Mouse (Mus musculus): ENCODE measurements around the gene Syn2. TPM values are rescaled to one million over a fixed set of nuclear protein-coding genes. Genes with fewer than 3 reads are reported as not detected.

Gene Syn2
- polyA plus RNA-seq, 1 experiment, result 0.12 TPM

DNA sequence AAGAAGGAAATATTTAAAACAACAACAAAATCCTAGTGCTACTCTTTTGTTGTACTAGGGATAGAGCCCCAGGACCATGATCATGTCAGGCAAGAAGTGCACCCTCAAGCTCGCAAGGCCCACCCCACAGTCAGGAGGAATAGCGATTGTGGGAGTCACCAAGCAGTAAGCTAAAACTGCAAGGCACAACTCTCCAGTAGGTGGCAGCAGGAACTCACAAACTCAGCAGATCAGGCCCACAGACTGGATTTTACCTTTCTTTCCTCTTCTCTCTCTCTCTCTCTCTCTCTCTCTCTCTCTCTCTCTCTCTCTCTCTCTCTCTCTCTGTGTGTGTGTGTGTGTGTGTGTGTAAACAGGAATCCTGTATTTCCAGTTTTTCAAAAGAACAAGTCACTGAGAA, 92.8 kb downstream of the Syn2 start:
- Histone ChIP-seq H3K27me3 (ENCODE audit: control insufficient read depth, insufficient read depth, insufficient read length) (no peaks in the 10 kb centered on the region), H3K4me3 (ENCODE audit: insufficient read depth, poor library complexity, severe bottlenecking) (no peak overlapping the region), H3K79me3 (ENCODE audit: low read depth) (no peaks in the 10 kb centered on the region), H3ac (ENCODE audit: control insufficient read depth, insufficient read length, low read depth) (no peak overlapping the region), H3K36me3 (ENCODE audit: control insufficient read depth, insufficient read depth) (no peaks in the 10 kb centered on the region), H3K79me2 (ENCODE audit: control insufficient read depth, insufficient read depth) (no peaks in the 10 kb centered on the region)
- no peak for TF ChIP-seq MYOG (IDR thresholded peaks at IDR 0.05; ENCODE audit: control insufficient read depth, extremely low read depth, insufficient read length)
- TF ChIP-seq CTCF (IDR thresholded peaks at IDR 0.05; ENCODE audit: control insufficient read depth, insufficient read depth, insufficient read length), result peak; percentile 81

DNA sequence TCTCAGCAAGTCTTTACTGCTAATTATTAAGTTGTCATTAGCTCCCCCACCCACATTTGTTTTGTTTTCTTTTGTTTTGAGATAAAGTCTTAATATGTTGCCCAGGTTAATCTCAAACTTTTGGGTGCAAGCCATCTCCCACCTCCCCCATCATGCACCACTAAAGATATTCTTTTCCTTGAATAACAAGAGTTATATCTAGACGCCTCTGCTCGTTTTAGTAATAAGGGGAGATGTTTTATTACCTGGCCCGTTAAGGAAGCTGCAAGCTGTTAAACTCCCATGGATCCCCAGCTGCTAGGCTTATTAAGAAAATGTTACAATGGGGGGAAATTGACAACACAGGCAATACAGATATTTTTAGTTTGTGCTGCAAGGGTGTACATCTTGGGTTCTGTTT, 95.9 kb downstream of the Syn2 start:
- no peaks in the 10 kb centered on the region for H3K79me3 ChIP-seq (ENCODE audit: low read depth)
- H3K27me3 ChIP-seq (ENCODE audit: control insufficient read depth, insufficient read depth, insufficient read length), result no peaks in the 10 kb centered on the region
- H3K79me2 ChIP-seq (ENCODE audit: control insufficient read depth, insufficient read depth), result no peaks in the 10 kb centered on the region
- no peak overlapping the region for H3K4me3 ChIP-seq (ENCODE audit: insufficient read depth, poor library complexity, severe bottlenecking)
- no peak overlapping the region for H3ac ChIP-seq (ENCODE audit: control insufficient read depth, insufficient read length, low read depth)
- TF ChIP-seq CEBPB (IDR thresholded peaks at IDR 0.05; ENCODE audit: low read depth) (no peak), USF1 (IDR thresholded peaks at IDR 0.05; ENCODE audit: low read depth) (no peak), FOSL1 (IDR thresholded peaks at IDR 0.05; ENCODE audit: insufficient read depth, low read length, poor library complexity, severe bottlenecking) (no peak), MAX (IDR thresholded peaks at IDR 0.05) (no peak), MYOD1 (IDR thresholded peaks at IDR 0.05; ENCODE audit: control insufficient read depth, insufficient read length, low read depth) (no peak), CTCF (IDR thresholded peaks at IDR 0.05; ENCODE audit: control insufficient read depth, insufficient read depth, insufficient read length) (no peak), MYOG (IDR thresholded peaks at IDR 0.05; ENCODE audit: control insufficient read depth, extremely low read depth, insufficient read length) (no peak)
- no peaks in the 10 kb centered on the region for H3K36me3 ChIP-seq (ENCODE audit: control insufficient read depth, insufficient read depth)

DNA sequence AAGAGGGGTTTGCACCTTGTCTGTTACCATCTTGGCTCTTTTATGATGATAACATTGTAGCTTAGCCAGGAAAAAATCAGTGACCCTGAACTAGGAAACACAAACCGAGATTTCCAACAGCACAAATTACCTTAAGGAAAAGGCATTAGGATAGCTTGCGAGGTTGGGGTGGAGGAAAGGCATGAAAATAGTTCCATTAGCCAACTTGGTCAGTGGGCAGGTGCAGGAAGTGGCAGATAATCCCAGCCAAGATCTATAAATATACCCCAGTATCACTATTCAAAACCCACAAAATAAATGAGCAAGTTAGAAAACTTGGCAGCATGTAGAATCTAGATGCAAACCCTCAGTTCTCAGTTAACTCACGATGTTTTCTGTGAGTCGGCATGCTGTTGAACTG, 97.1 kb downstream of the Syn2 start:
- Histone ChIP-seq H3K4me3 (ENCODE audit: insufficient read depth, poor library complexity, severe bottlenecking) (no peak overlapping the region), H3K79me3 (ENCODE audit: low read depth) (no peaks in the 10 kb centered on the region), H3ac (ENCODE audit: control insufficient read depth, insufficient read length, low read depth) (no peak overlapping the region), H3K27me3 (ENCODE audit: control insufficient read depth, insufficient read depth, insufficient read length) (no peaks in the 10 kb centered on the region), H3K79me2 (ENCODE audit: control insufficient read depth, insufficient read depth) (no peaks in the 10 kb centered on the region), H3K36me3 (ENCODE audit: control insufficient read depth, insufficient read depth) (no peaks in the 10 kb centered on the region)
- TF ChIP-seq USF1 (IDR thresholded peaks at IDR 0.05; ENCODE audit: low read depth) (no peak), MAX (IDR thresholded peaks at IDR 0.05) (no peak), MYOD1 (IDR thresholded peaks at IDR 0.05; ENCODE audit: control insufficient read depth, insufficient read length, low read depth) (peak; percentile 53), FOSL1 (IDR thresholded peaks at IDR 0.05; ENCODE audit: insufficient read depth, low read length, poor library complexity, severe bottlenecking) (no peak), MYOG (IDR thresholded peaks at IDR 0.05; ENCODE audit: control insufficient read depth, extremely low read depth, insufficient read length) (no peak), CTCF (IDR thresholded peaks at IDR 0.05; ENCODE audit: control insufficient read depth, insufficient read depth, insufficient read length) (no peak), CEBPB (IDR thresholded peaks at IDR 0.05; ENCODE audit: low read depth) (no peak)

DNA sequence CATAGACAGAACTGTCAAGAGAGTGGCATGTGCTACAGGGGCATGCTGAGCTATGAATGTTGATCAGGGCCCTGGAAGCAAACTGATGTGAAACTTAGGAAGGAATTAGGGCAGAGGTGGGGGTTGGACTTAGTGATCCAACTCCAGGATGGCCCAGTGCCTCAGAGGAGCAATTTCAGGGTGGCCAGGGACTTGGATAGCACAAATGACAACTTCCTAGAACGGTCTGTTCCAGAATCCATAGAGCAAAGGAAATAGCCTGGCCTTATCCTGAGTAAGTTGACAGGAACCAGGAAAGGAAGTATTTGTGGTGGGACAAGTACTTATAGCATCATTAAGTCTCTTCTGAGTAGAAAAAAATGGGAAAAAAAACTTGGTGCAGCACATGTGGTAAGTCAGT, 97.9 kb downstream of the Syn2 start:
- Histone ChIP-seq H3ac (ENCODE audit: control insufficient read depth, insufficient read length, low read depth) (no peak overlapping the region), H3K36me3 (ENCODE audit: control insufficient read depth, insufficient read depth) (no peaks in the 10 kb centered on the region), H3K79me3 (ENCODE audit: low read depth) (no peaks in the 10 kb centered on the region), H3K4me3 (ENCODE audit: insufficient read depth, poor library complexity, severe bottlenecking) (no peak overlapping the region), H3K27me3 (ENCODE audit: control insufficient read depth, insufficient read depth, insufficient read length) (no peaks in the 10 kb centered on the region), H3K79me2 (ENCODE audit: control insufficient read depth, insufficient read depth) (no peaks in the 10 kb centered on the region)
- no peak for TF ChIP-seq MAX (IDR thresholded peaks at IDR 0.05)
- TF ChIP-seq CEBPB (IDR thresholded peaks at IDR 0.05; ENCODE audit: low read depth), result no peak
- TF ChIP-seq FOSL1 (IDR thresholded peaks at IDR 0.05; ENCODE audit: insufficient read depth, low read length, poor library complexity, severe bottlenecking), result no peak
- no peak for TF ChIP-seq MYOD1 (IDR thresholded peaks at IDR 0.05; ENCODE audit: control insufficient read depth, insufficient read length, low read depth)
- no peak for TF ChIP-seq MYOG (IDR thresholded peaks at IDR 0.05; ENCODE audit: control insufficient read depth, extremely low read depth, insufficient read length)
- no peak for TF ChIP-seq USF1 (IDR thresholded peaks at IDR 0.05; ENCODE audit: low read depth)
- no peak for TF ChIP-seq CTCF (IDR thresholded peaks at IDR 0.05; ENCODE audit: control insufficient read depth, insufficient read depth, insufficient read length)

DNA sequence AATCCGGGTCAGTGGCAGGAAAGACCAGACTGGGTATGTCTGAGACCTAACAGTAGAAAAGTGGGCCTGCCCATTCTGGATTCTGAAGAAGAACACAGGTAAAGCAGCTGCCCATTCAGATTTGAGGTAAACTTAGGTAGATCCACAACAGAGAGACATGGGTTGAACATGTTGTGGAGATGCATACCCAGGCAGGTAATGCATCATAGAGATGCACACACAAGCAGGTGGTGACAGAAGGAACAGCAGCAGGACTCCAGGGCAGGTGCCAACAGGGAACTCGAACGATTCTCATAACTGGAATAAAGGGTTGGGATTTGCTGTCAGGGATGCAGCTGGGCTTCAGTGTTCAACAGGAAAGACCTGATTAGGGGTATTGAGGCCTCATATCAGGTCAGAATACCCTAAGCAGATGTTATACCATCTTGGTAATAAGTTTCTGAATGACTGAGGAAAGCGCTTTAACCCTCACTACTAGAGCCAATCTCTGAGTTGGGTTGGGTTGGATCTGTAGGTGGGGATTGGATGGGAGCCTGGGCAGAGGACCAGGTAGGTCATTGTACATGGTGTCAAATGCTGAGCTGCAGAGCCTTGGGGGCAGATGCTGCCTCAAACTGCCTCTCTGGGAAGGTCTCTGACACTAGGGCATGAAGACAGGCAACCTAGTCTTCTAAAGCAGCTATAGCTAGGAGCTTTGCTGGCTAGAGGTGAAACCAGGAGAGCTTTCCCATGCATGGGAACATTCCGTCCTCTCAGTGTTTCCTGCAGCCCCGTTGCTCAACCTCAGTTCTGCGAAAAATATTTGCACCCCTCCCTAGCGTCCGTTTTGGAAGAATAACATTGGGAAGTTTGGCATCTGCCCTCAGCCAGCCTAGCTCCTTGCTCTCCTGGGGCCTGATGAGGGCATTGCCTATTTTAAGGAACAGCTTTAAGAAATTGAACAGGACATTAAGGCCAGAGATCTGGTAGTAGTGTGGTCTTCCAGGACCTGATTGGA, 103.6 kb downstream of the Syn2 start:
- Histone ChIP-seq H3K36me3 (ENCODE audit: control insufficient read depth, insufficient read depth) (no peaks in the 10 kb centered on the region), H3K27me3 (ENCODE audit: control insufficient read depth, insufficient read depth, insufficient read length) (no peaks in the 10 kb centered on the region), H3K79me2 (ENCODE audit: control insufficient read depth, insufficient read depth) (no peaks in the 10 kb centered on the region), H3K4me3 (ENCODE audit: insufficient read depth, poor library complexity, severe bottlenecking) (no peak overlapping the region), H3ac (ENCODE audit: control insufficient read depth, insufficient read length, low read depth) (no peak overlapping the region), H3K79me3 (ENCODE audit: low read depth) (no peaks in the 10 kb centered on the region)
- TF ChIP-seq MYOD1 (IDR thresholded peaks at IDR 0.05; ENCODE audit: control insufficient read depth, insufficient read length, low read depth), result no peak
- no peak for TF ChIP-seq USF1 (IDR thresholded peaks at IDR 0.05; ENCODE audit: low read depth)
- no peak for TF ChIP-seq MAX (IDR thresholded peaks at IDR 0.05)
- TF ChIP-seq MYOG (IDR thresholded peaks at IDR 0.05; ENCODE audit: control insufficient read depth, extremely low read depth, insufficient read length), result no peak
- TF ChIP-seq CEBPB (IDR thresholded peaks at IDR 0.05; ENCODE audit: low read depth), result no peak
- TF ChIP-seq FOSL1 (IDR thresholded peaks at IDR 0.05; ENCODE audit: insufficient read depth, low read length, poor library complexity, severe bottlenecking), result no peak
- TF ChIP-seq CTCF (IDR thresholded peaks at IDR 0.05; ENCODE audit: control insufficient read depth, insufficient read depth, insufficient read length), result no peak

All from C2C12 (cell line).